Mouse (Mus musculus) heart, embryonic 14.5 days (tissue): Measurements from ENCODE around the gene Paqr6. TPM values are rescaled to one million over a fixed set of nuclear protein-coding genes. Genes with fewer than 3 reads are reported as not detected.
"Not testable (repeated sequence)": the region's sequence is repeated elsewhere in the genome, so short reads cannot be mapped to it uniquely, and the experiment has no call there.

Source experiments
- ATAC-seq: fragments of 200-750 bp; cut with Nextera tagmentation; 2 replicates; pipeline ENCODE4 v1.8.0; 2017; ENCODE audit warnings: low read depth, moderate TSS enrichment; ENCODE audit not compliant: insufficient number of reproducible peaks, insufficient read depth, low FRiP score
- H3K27ac ChIP-seq, 2 experiments: fragments of 200-500 bp in 1 of 2; fragments of 300-500 bp in 1 of 2; sonication (generic) in 1 of 2; replicated peaks in 1 of 2; 2 replicates each; pipeline ENCODE4 v1.5.1; 2012 to 2014; ENCODE audit warnings: low read depth in 2 of 2, low read length in 2 of 2, control low read depth in 1 of 2, mild to moderate bottlenecking in 1 of 2, mixed read lengths in 1 of 2; ENCODE audit not compliant: control insufficient read depth in 1 of 2, insufficient read depth in 1 of 2
- H3K27me3 ChIP-seq: fragments of 300-500 bp; sonication (generic); 2 replicates; pipeline ENCODE4 v1.6.1; 2014; ENCODE audit warnings: mild to moderate bottlenecking, low read length, control low read depth; ENCODE audit not compliant: control insufficient read depth, insufficient read depth
- H3K36me3 ChIP-seq: fragments of 300-500 bp; sonication (generic); 2 replicates; pipeline ENCODE4 v1.6.1; 2014; ENCODE audit warnings: mild to moderate bottlenecking, control low read depth, low read length, mixed read lengths; ENCODE audit not compliant: control insufficient read depth, insufficient read depth
- H3K4me1 ChIP-seq, 2 experiments: fragments of 200-500 bp in 1 of 2; fragments of 300-500 bp in 1 of 2; sonication (generic) in 1 of 2; 2 replicates each; pipeline ENCODE4 v1.6.1; 2012 to 2014; ENCODE audit warnings: low read length in 2 of 2, control low read depth in 1 of 2, mixed read lengths in 1 of 2; ENCODE audit not compliant: control insufficient read depth in 2 of 2, insufficient read depth in 2 of 2
- H3K4me2 ChIP-seq: fragments of 300-500 bp; sonication (generic); 2 replicates; pipeline ENCODE4 v1.6.1; 2014; ENCODE audit warnings: mild to moderate bottlenecking, low read length
- H3K4me3 ChIP-seq, 2 experiments: fragments of 200-500 bp in 1 of 2; fragments of 300-500 bp in 1 of 2; sonication (generic) in 1 of 2; 2 replicates each; pipeline ENCODE4 v1.5.1; 2012 to 2014; ENCODE audit warnings: low read length in 2 of 2, mild to moderate bottlenecking in 2 of 2, control low read depth in 1 of 2, low read depth in 1 of 2, moderate library complexity in 1 of 2; ENCODE audit not compliant: control insufficient read depth in 1 of 2, insufficient read depth in 1 of 2
- H3K9ac ChIP-seq: fragments of 300-500 bp; sonication (generic); 2 replicates; pipeline ENCODE4 v1.6.1; 2014; ENCODE audit warnings: mild to moderate bottlenecking, low read length
- H3K9me3 ChIP-seq: fragments of 300-500 bp; sonication (generic); 2 replicates; pipeline ENCODE4 v1.6.1; 2016; ENCODE audit warnings: low read length, control low read depth; ENCODE audit not compliant: control insufficient read depth
- whole genome bisulfite sequencing: fragments of 180-500 bp; shearing (Covaris S2); extraction: QIAGEN DNeasy Blood & Tissue Kit; methylation state at CpG from one replicate; pipeline ENCODE4 v1.1.7; 2014; 5-methylcytosine and 5-hydroxymethylcytosine counted together
- polyA plus RNA-seq: library from polyadenylated mRNA; unstranded; fragments of >200 nt; fragmentation: Nextera tagmentation; extraction: Ambion mirVana; gene quantifications from 2 replicates; pipeline ENCODE4 v1.2.1, GENCODE M21; 2014

The Paqr6 gene
- polyA plus RNA-seq, 1 experiment from 2014 or later: 3.3 TPM

GRCm38 (mm10) chr3:88359584-88359983 is 4.8 kb upstream of the Paqr6 start:
- Histone ChIP-seq H3K4me1 (peaks cover 11 to 18% of the 10 kb centered on the region in 2 experiments), H3K36me3 (peaks cover 86% of the 10 kb centered on the region), H3K27ac (peak overlapping the region; percentile 28 to 41; a peak in 2 of 4 replicates), H3K4me2 (no peak overlapping the region), H3K4me3 (no peak overlapping the region), H3K9ac (no peak overlapping the region), H3K27me3 (0 out of 2 replicates have a peak, but pooled peaks cover 1% of the 10 kb centered on the region), H3K9me3 (no peaks in the 10 kb centered on the region)
- 43% methylated on average over 5 of the region's 5 CpGs for WGBS
- no peak for ATAC-seq

- Histone ChIP-seq H3K9ac (no peak overlapping the region), H3K27ac (peak overlapping the region; percentile 28 to 41; a peak in 2 of 4 replicates), H3K4me1 (peaks cover 15 to 22% of the 10 kb centered on the region in 2 experiments), H3K4me2 (no peak overlapping the region), H3K36me3 (peaks cover 82% of the 10 kb centered on the region), H3K9me3 (no peaks in the 10 kb centered on the region), H3K27me3 (0 out of 2 replicates have a peak, but pooled peaks cover 4% of the 10 kb centered on the region), H3K4me3 (no peak overlapping the region)
- WGBS: 66% methylated on average over 3 of the region's 3 CpGs
- ATAC-seq: no peak
These were observed 4.4 kb upstream of the Paqr6 start for GRCm38 (mm10) chr3:88359989-88360388.

GRCm38 (mm10) chr3:88361096-88361495 is 3.3 kb upstream of the Paqr6 start:
- H3K9ac ChIP-seq: no peak overlapping the region
- no peak overlapping the region for H3K4me2 ChIP-seq
- H3K9me3 ChIP-seq: no peaks in the 10 kb centered on the region
- no peak for ATAC-seq
- WGBS: 64% methylated on average over 6 of the region's 6 CpGs
- H3K27me3 ChIP-seq: peaks cover 15% of the 10 kb centered on the region
- H3K27ac ChIP-seq: no peak overlapping the region
- peaks cover 70% of the 10 kb centered on the region for H3K36me3 ChIP-seq
- H3K4me3 ChIP-seq: no peak overlapping the region
- H3K4me1 ChIP-seq: peaks cover 15 to 22% of the 10 kb centered on the region in 2 experiments

GRCm38 (mm10) chr3:88361612-88362313 is 2.6 kb upstream of the Paqr6 start:
- H3K9ac ChIP-seq: no peak overlapping the region
- H3K4me1 ChIP-seq: peaks cover 15 to 22% of the 10 kb centered on the region in 2 experiments
- no peaks in the 10 kb centered on the region for H3K9me3 ChIP-seq
- H3K27me3 ChIP-seq: peaks cover 17% of the 10 kb centered on the region
- no peak for ATAC-seq
- peaks cover 64% of the 10 kb centered on the region for H3K36me3 ChIP-seq
- no peak overlapping the region for H3K4me2 ChIP-seq
- H3K27ac ChIP-seq: no peak overlapping the region
- 74% methylated on average over 2 of the region's 2 CpGs for whole genome bisulfite sequencing
- H3K4me3 ChIP-seq: no peak overlapping the region

- Histone ChIP-seq H3K4me3 (no peak overlapping the region), H3K4me1 (peaks cover 15 to 22% of the 10 kb centered on the region in 2 experiments), H3K27me3 (peaks cover 17% of the 10 kb centered on the region), H3K9ac (no peak overlapping the region), H3K4me2 (0 out of 2 replicates have a peak overlapping the region, but pooled peaks have one; percentile 59), H3K36me3 (peaks cover 44% of the 10 kb centered on the region), H3K27ac (peak overlapping the region in 1 of 2 experiments; percentile 62; a peak in 2 of 4 replicates), H3K9me3 (no peaks in the 10 kb centered on the region)
- 25% methylated on average over 4 of the region's 4 CpGs for WGBS
- ATAC-seq: no peak
These were observed 684 bp upstream of the Paqr6 start for GRCm38 (mm10) chr3:88363700-88364099.

GRCm38 (mm10) chr3:88365705-88366361 is 1.4 kb downstream of the Paqr6 start:
- H3K9ac ChIP-seq: no peak overlapping the region
- H3K36me3 ChIP-seq: peaks cover 23% of the 10 kb centered on the region
- no peak for ATAC-seq
- peaks cover 17% of the 10 kb centered on the region for H3K27me3 ChIP-seq
- H3K4me3 ChIP-seq: no peak overlapping the region
- H3K4me2 ChIP-seq: no peak overlapping the region
- WGBS: 43% methylated on average over 34 of the region's 34 CpGs
- H3K27ac ChIP-seq: no peak overlapping the region
- peaks cover 8% of the 10 kb centered on the region; the same call in 1 of the 2 replicates for H3K9me3 ChIP-seq
- H3K4me1 ChIP-seq: peaks cover 9 to 17% of the 10 kb centered on the region in 2 experiments

- WGBS: 7% methylated on average over 17 of the region's 22 CpGs
- H3K4me2 ChIP-seq: peak overlapping the region; percentile 42; the same call in 1 of the 2 replicates
- peaks cover 12% of the 10 kb centered on the region for H3K36me3 ChIP-seq
- peaks cover 9 to 17% of the 10 kb centered on the region in 2 experiments for H3K4me1 ChIP-seq
- H3K9ac ChIP-seq, H3K9me3 ChIP-seq, H3K27ac ChIP-seq, ATAC-seq: not testable (repeated sequence)
- H3K27me3 ChIP-seq: peaks cover 17% of the 10 kb centered on the region
- H3K4me3 ChIP-seq: 0 out of 4 replicates have a peak overlapping the region, but pooled peaks of 1 of the 2 experiments have one; percentile 19
These were observed 2.5 kb downstream of the Paqr6 start for GRCm38 (mm10) chr3:88366830-88367428.
